Mouse (Mus musculus) ZHBTc4 (cell line): Measurements from ENCODE around the gene Nova2.
A peak's percentile ranks its signal among the peaks of the same experiment; 100 is the strongest.

ENCODE experiments used
- DNase-seq: peaks from one replicate; pipeline ENCODE4 v3.0.0-alpha.2; 2011; ENCODE audit warnings: low read depth, low spot score

Nova2 gene

GRCm38 (mm10) chr7:19007026-19007977 lies 81.6 kb downstream of the Nova2 start:
- DNase-seq: no peak

GRCm38 (mm10) chr7:19010581-19010980 lies 84.9 kb downstream of the Nova2 start:
- no peak for DNase-seq

GRCm38 (mm10) chr7:19012025-19012621 lies 86.4 kb downstream of the Nova2 start:
- peak; percentile 17 for DNase-seq

GRCm38 (mm10) chr7:19012882-19013281 lies 87.2 kb downstream of the Nova2 start:
- no peak for DNase-seq

- peak; percentile 44 for DNase-seq
These were observed 88.8 kb downstream of the Nova2 start for GRCm38 (mm10) chr7:19014452-19014851.
